Mouse (Mus musculus): ENCODE data around the gene Fars2. TPM values are rescaled to one million over a fixed set of nuclear protein-coding genes. Genes with fewer than 3 reads are reported as not detected.
A peak's percentile ranks its signal among the peaks of the same experiment; 100 is the strongest.

Gene Fars2
- polyA plus RNA-seq, 1 experiment from 2014 or later, result 32.2 TPM

- H3K27ac ChIP-seq (ENCODE audit: low read length), result no peak overlapping the region
- 0 out of 2 replicates have a peak, but pooled peaks cover 5% of the 10 kb centered on the region for H3K4me1 ChIP-seq (replicated peaks; ENCODE audit: control insufficient read depth, insufficient read depth, low read length)
- no peaks in the 10 kb centered on the region for H3K27me3 ChIP-seq (replicated peaks; ENCODE audit: control insufficient read depth, insufficient read depth, low read length)
- no peaks in the 10 kb centered on the region for H3K9me3 ChIP-seq (ENCODE audit: control insufficient read depth, low read length)
- H3K4me2 ChIP-seq (ENCODE audit: low read length), result no peak overlapping the region
- H3K9ac ChIP-seq (replicated peaks; ENCODE audit: low read depth, low read length), result no peak overlapping the region
- no peak for ATAC-seq
- no peaks in the 10 kb centered on the region for H3K36me3 ChIP-seq (ENCODE audit: control insufficient read depth, insufficient read depth)
- 92% methylated on average over 5 of the region's 5 CpGs for whole genome bisulfite sequencing
- no peak overlapping the region for H3K4me3 ChIP-seq (replicated peaks; ENCODE audit: low read length)
Observed at GRCm38 (mm10) chr13:36131401-36131800, 14.2 kb downstream of the Fars2 start.

- Histone ChIP-seq H3K27me3 (replicated peaks; ENCODE audit: control insufficient read depth, insufficient read depth, low read length) (no peaks in the 10 kb centered on the region), H3K9ac (replicated peaks; ENCODE audit: low read depth, low read length) (no peak overlapping the region), H3K4me1 (replicated peaks; ENCODE audit: control insufficient read depth, insufficient read depth, low read length) (0 out of 2 replicates have a peak, but pooled peaks cover 5% of the 10 kb centered on the region), H3K36me3 (ENCODE audit: control insufficient read depth, insufficient read depth) (no peaks in the 10 kb centered on the region), H3K4me2 (ENCODE audit: low read length) (no peak overlapping the region), H3K27ac (ENCODE audit: low read length) (no peak overlapping the region), H3K9me3 (ENCODE audit: control insufficient read depth, low read length) (no peaks in the 10 kb centered on the region), H3K4me3 (replicated peaks; ENCODE audit: low read length) (no peak overlapping the region)
- 85% methylated on average over 4 of the region's 5 CpGs for WGBS
- no peak for ATAC-seq
Observed at GRCm38 (mm10) chr13:36131992-36132649, 14.9 kb downstream of the Fars2 start.

GRCm38 (mm10) chr13:36139703-36140102 is 22.5 kb downstream of the Fars2 start:
- no peaks in the 10 kb centered on the region for H3K4me1 ChIP-seq (replicated peaks; ENCODE audit: control insufficient read depth, insufficient read depth, low read length)
- no peak overlapping the region for H3K9ac ChIP-seq (replicated peaks; ENCODE audit: low read depth, low read length)
- no peaks in the 10 kb centered on the region for H3K36me3 ChIP-seq (ENCODE audit: control insufficient read depth, insufficient read depth)
- 88% methylated on average over 5 of the region's 5 CpGs for WGBS
- ATAC-seq, result no peak
- no peak overlapping the region for H3K4me3 ChIP-seq (replicated peaks; ENCODE audit: low read length)
- H3K9me3 ChIP-seq (ENCODE audit: control insufficient read depth, low read length), result no peaks in the 10 kb centered on the region
- no peak overlapping the region for H3K4me2 ChIP-seq (ENCODE audit: low read length)
- H3K27me3 ChIP-seq (replicated peaks; ENCODE audit: control insufficient read depth, insufficient read depth, low read length), result no peaks in the 10 kb centered on the region
- H3K27ac ChIP-seq (ENCODE audit: low read length), result no peak overlapping the region

GRCm38 (mm10) chr13:36140247-36141016 is 23.2 kb downstream of the Fars2 start:
- Histone ChIP-seq H3K4me1 (replicated peaks; ENCODE audit: control insufficient read depth, insufficient read depth, low read length) (no peaks in the 10 kb centered on the region), H3K27ac (ENCODE audit: low read length) (no peak overlapping the region), H3K9me3 (ENCODE audit: control insufficient read depth, low read length) (no peaks in the 10 kb centered on the region), H3K4me3 (replicated peaks; ENCODE audit: low read length) (no peak overlapping the region), H3K27me3 (replicated peaks; ENCODE audit: control insufficient read depth, insufficient read depth, low read length) (no peaks in the 10 kb centered on the region), H3K36me3 (ENCODE audit: control insufficient read depth, insufficient read depth) (no peaks in the 10 kb centered on the region), H3K9ac (replicated peaks; ENCODE audit: low read depth, low read length) (no peak overlapping the region), H3K4me2 (ENCODE audit: low read length) (no peak overlapping the region)
- WGBS, result 84% methylated on average over 5 of the region's 5 CpGs
- no peak for ATAC-seq

- Histone ChIP-seq H3K36me3 (ENCODE audit: control insufficient read depth, insufficient read depth) (no peaks in the 10 kb centered on the region), H3K9ac (replicated peaks; ENCODE audit: low read depth, low read length) (no peak overlapping the region), H3K4me3 (replicated peaks; ENCODE audit: low read length) (no peak overlapping the region), H3K4me2 (ENCODE audit: low read length) (no peak overlapping the region), H3K27me3 (replicated peaks; ENCODE audit: control insufficient read depth, insufficient read depth, low read length) (no peaks in the 10 kb centered on the region), H3K4me1 (replicated peaks; ENCODE audit: control insufficient read depth, insufficient read depth, low read length) (peaks cover 4% of the 10 kb centered on the region; the same call in 1 of the 2 replicates), H3K27ac (ENCODE audit: low read length) (no peak overlapping the region), H3K9me3 (ENCODE audit: control insufficient read depth, low read length) (no peaks in the 10 kb centered on the region)
- 87% methylated on average over 1 of the region's 1 CpGs for WGBS
- no peak for ATAC-seq
Observed at GRCm38 (mm10) chr13:36145601-36146000, 28.4 kb downstream of the Fars2 start.

- Histone ChIP-seq H3K4me1 (replicated peaks; ENCODE audit: control insufficient read depth, insufficient read depth, low read length) (peaks cover 9% of the 10 kb centered on the region; the same call in 1 of the 2 replicates), H3K9ac (replicated peaks; ENCODE audit: low read depth, low read length) (no peak overlapping the region), H3K9me3 (ENCODE audit: control insufficient read depth, low read length) (no peaks in the 10 kb centered on the region), H3K4me2 (ENCODE audit: low read length) (no peak overlapping the region), H3K36me3 (ENCODE audit: control insufficient read depth, insufficient read depth) (no peaks in the 10 kb centered on the region), H3K27me3 (replicated peaks; ENCODE audit: control insufficient read depth, insufficient read depth, low read length) (no peaks in the 10 kb centered on the region), H3K4me3 (replicated peaks; ENCODE audit: low read length) (no peak overlapping the region), H3K27ac (ENCODE audit: low read length) (no peak overlapping the region)
- WGBS, result 45% methylated on average over 6 of the region's 6 CpGs
- ATAC-seq, result peak; percentile 49; the same call in 1 of the 2 replicates
Observed at GRCm38 (mm10) chr13:36149175-36149939, 32.1 kb downstream of the Fars2 start.

- no peak overlapping the region for H3K4me3 ChIP-seq (replicated peaks; ENCODE audit: low read length)
- peaks cover 9% of the 10 kb centered on the region; the same call in 1 of the 2 replicates for H3K4me1 ChIP-seq (replicated peaks; ENCODE audit: control insufficient read depth, insufficient read depth, low read length)
- H3K9me3 ChIP-seq (ENCODE audit: control insufficient read depth, low read length), result no peaks in the 10 kb centered on the region
- WGBS, result 36% methylated on average over 5 of the region's 5 CpGs
- no peak for ATAC-seq
- H3K36me3 ChIP-seq (ENCODE audit: control insufficient read depth, insufficient read depth), result no peaks in the 10 kb centered on the region
- H3K27me3 ChIP-seq (replicated peaks; ENCODE audit: control insufficient read depth, insufficient read depth, low read length), result no peaks in the 10 kb centered on the region
- H3K4me2 ChIP-seq (ENCODE audit: low read length), result no peak overlapping the region
- no peak overlapping the region for H3K27ac ChIP-seq (ENCODE audit: low read length)
- H3K9ac ChIP-seq (replicated peaks; ENCODE audit: low read depth, low read length), result no peak overlapping the region
Observed at GRCm38 (mm10) chr13:36150272-36150671, 33.1 kb downstream of the Fars2 start.

- H3K4me1 ChIP-seq (replicated peaks; ENCODE audit: control insufficient read depth, insufficient read depth, low read length), result peaks cover 9% of the 10 kb centered on the region; the same call in 1 of the 2 replicates
- no peaks in the 10 kb centered on the region for H3K9me3 ChIP-seq (ENCODE audit: control insufficient read depth, low read length)
- no peak overlapping the region for H3K4me3 ChIP-seq (replicated peaks; ENCODE audit: low read length)
- H3K27ac ChIP-seq (ENCODE audit: low read length), result no peak overlapping the region
- 64% methylated on average over 5 of the region's 5 CpGs for WGBS
- no peaks in the 10 kb centered on the region for H3K27me3 ChIP-seq (replicated peaks; ENCODE audit: control insufficient read depth, insufficient read depth, low read length)
- no peaks in the 10 kb centered on the region for H3K36me3 ChIP-seq (ENCODE audit: control insufficient read depth, insufficient read depth)
- peak; percentile 49; the same call in 1 of the 2 replicates for ATAC-seq
- H3K4me2 ChIP-seq (ENCODE audit: low read length), result no peak overlapping the region
- no peak overlapping the region for H3K9ac ChIP-seq (replicated peaks; ENCODE audit: low read depth, low read length)
Observed at GRCm38 (mm10) chr13:36152728-36153498, 35.7 kb downstream of the Fars2 start.

All from forebrain, embryonic 16.5 days (tissue).